Mouse (Mus musculus): ENCODE measurements around the gene Osbpl8. TPM values are rescaled to one million over a fixed set of nuclear protein-coding genes. Genes with fewer than 3 reads are reported as not detected.

Gene Osbpl8
- polyA plus RNA-seq, 1 experiment: 1.3 TPM

GRCm38 (mm10) chr10:111297631-111298030 lies 133.1 kb downstream of the Osbpl8 start:
- Histone ChIP-seq H3K36me3 (replicated peaks; ENCODE audit: low read length) (peaks cover 38% of the 10 kb centered on the region), H3K27me3 (replicated peaks) (no peaks in the 10 kb centered on the region), H3K4me1 (peaks cover 29% of the 10 kb centered on the region), H3K4me3 (replicated peaks) (peak overlapping the region; percentile 96), H3K9me3 (no peaks in the 10 kb centered on the region)
- no peak for TF ChIP-seq GATA1 (IDR thresholded peaks at IDR 0.05; ENCODE audit: borderline replicate concordance, low read length)
- TF ChIP-seq FLI1 (IDR thresholded peaks at IDR 0.05; ENCODE audit: low read length): no peak

DNA sequence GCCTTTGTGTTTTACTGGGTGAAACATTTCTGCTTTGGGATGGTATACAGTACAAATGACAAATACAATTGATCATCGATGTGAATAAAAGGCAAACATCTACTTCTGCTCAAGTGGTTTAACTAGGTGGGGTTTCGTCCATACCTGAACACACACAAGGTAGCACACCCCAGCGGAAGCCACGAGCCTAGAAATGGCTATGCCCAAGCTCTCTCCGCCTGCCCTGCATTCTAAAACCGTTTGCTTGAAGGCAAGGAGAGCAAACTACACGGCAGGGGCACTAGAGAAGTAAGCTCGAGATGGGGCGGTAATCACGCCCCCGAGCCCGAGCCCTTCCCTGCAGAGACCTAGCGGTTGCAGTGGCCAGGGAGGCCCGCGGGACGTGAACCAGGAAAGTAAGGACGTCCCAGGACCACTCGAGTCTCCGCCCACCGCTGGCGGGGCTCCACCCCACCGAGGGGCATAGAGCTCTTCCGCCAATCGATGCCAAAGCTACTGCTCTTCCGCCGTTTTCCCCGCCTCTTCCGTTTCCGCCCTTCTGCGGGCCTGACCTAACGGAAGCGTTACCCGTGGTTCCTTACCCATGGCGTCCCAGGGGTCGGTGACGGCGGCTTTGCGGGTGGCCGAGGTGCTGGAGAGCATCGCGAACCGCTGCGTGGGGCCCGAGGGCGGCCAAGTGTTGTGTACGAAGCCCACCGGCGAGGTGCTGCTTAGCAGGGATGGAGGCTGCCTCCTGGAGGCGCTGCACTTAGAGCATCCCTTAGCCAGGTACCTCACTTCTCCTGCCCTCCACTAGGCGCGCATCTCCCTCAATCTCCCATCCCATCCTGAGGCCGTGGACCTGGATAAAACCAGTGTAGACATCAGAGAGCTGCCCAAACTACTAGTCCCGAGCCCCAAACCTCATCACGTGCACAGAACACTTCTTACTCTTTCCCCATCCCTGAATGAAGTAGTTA lies 133.9 kb downstream of the Osbpl8 start, which contains the start of gene Bbs10:
Gene Bbs10 (plus strand): TSS at position 540 of the 959 bp plus-strand sequence.
- no peaks in the 10 kb centered on the region for H3K9me3 ChIP-seq
- H3K4me3 ChIP-seq (replicated peaks): peak within 1 kb of the TSS; percentile 96
- H3K4me1 ChIP-seq: peaks cover 29% of the 10 kb centered on the region
- peaks cover 30% of the 10 kb centered on the region for H3K36me3 ChIP-seq (replicated peaks; ENCODE audit: low read length)
- H3K27me3 ChIP-seq (replicated peaks): no peaks in the 10 kb centered on the region
- no peak for TF ChIP-seq GATA1 (IDR thresholded peaks at IDR 0.05; ENCODE audit: borderline replicate concordance, low read length)
- no peak for TF ChIP-seq FLI1 (IDR thresholded peaks at IDR 0.05; ENCODE audit: low read length)

DNA sequence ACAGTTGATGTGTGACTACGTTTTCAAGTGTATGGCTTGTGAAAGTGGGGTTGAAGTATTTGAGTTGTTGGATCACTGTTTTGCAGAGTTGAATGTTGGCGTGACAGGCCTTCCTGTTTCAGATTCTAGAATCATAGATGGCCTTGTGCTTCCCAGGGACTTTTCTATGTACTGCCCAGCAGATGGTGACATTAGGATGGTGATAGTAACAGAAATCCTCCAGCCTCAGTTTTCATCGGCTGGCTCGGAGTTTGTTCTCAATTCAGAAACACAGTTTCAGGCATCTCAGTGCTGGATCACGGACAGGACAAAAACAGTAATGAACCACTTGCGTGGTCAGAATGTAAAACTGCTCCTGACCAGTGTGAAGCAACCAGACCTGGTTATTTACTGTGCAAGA lies 135.0 kb downstream of the Osbpl8 start:
- H3K4me1 ChIP-seq: peaks cover 29% of the 10 kb centered on the region
- peaks cover 3% of the 10 kb centered on the region; the same call in 1 of the 2 replicates for H3K9me3 ChIP-seq
- H3K4me3 ChIP-seq (replicated peaks): peak overlapping the region; percentile 96
- TF ChIP-seq FLI1 (IDR thresholded peaks at IDR 0.05; ENCODE audit: low read length): no peak
- no peak for TF ChIP-seq GATA1 (IDR thresholded peaks at IDR 0.05; ENCODE audit: borderline replicate concordance, low read length)
- H3K27me3 ChIP-seq (replicated peaks): no peaks in the 10 kb centered on the region
- peaks cover 19% of the 10 kb centered on the region for H3K36me3 ChIP-seq (replicated peaks; ENCODE audit: low read length)

DNA sequence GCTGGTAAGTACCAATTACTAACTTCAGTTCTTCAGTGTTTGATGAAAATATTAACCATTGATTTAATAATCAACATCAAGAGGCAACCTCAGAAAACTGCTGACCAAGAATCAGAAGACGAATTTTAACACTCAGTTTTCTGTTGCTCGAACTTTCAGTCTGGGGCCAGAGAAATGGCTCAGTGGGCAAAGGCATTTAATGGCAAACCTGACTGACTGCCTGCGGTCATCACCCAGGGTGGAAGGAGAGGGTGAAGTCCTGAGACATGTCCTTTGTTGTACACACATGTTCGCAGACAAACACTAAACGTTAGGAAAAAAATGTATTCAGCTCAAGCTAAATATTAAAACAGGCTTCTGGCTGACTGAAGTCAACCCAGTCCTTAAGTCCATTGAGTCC lies 136.5 kb downstream of the Osbpl8 start:
- peaks cover 29% of the 10 kb centered on the region for H3K4me1 ChIP-seq
- no peaks in the 10 kb centered on the region for H3K27me3 ChIP-seq (replicated peaks)

DNA sequence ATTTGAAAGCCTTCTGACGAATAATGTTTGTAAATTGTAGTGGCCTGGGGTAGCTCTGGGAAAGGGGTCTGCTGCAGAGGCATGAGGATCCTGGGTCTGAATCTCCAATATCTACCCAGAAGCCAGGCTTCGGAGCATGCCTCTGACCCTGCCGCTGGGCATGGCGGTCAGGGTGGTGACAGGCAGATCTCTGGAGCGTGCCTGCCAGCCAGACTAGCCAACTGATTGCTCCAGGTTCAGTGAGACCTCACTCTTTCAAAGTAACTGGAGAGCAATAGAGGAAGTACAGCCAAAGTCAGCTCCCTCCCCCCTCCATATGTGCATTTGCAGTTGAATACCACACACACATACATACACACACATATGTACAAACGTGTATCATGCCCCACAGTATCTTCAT lies 137.9 kb downstream of the Osbpl8 start:
- Histone ChIP-seq H3K9me3 (peaks cover 3% of the 10 kb centered on the region; the same call in 1 of the 2 replicates), H3K36me3 (replicated peaks; ENCODE audit: low read length) (peaks cover 15% of the 10 kb centered on the region), H3K4me1 (peaks cover 27% of the 10 kb centered on the region), H3K27me3 (replicated peaks) (no peaks in the 10 kb centered on the region), H3K4me3 (replicated peaks) (no peak overlapping the region)
- no peak for TF ChIP-seq FLI1 (IDR thresholded peaks at IDR 0.05; ENCODE audit: low read length)
- TF ChIP-seq GATA1 (IDR thresholded peaks at IDR 0.05; ENCODE audit: borderline replicate concordance, low read length): no peak

More for the DNA sequence above, 136.5 kb downstream of the Osbpl8 start:
- TF ChIP-seq FLI1 (IDR thresholded peaks at IDR 0.05; ENCODE audit: low read length): no peak
- TF ChIP-seq GATA1 (IDR thresholded peaks at IDR 0.05; ENCODE audit: borderline replicate concordance, low read length): no peak
- H3K36me3 ChIP-seq (replicated peaks; ENCODE audit: low read length): peaks cover 15% of the 10 kb centered on the region
- no peak overlapping the region for H3K4me3 ChIP-seq (replicated peaks)
- peaks cover 3% of the 10 kb centered on the region; the same call in 1 of the 2 replicates for H3K9me3 ChIP-seq

DNA sequence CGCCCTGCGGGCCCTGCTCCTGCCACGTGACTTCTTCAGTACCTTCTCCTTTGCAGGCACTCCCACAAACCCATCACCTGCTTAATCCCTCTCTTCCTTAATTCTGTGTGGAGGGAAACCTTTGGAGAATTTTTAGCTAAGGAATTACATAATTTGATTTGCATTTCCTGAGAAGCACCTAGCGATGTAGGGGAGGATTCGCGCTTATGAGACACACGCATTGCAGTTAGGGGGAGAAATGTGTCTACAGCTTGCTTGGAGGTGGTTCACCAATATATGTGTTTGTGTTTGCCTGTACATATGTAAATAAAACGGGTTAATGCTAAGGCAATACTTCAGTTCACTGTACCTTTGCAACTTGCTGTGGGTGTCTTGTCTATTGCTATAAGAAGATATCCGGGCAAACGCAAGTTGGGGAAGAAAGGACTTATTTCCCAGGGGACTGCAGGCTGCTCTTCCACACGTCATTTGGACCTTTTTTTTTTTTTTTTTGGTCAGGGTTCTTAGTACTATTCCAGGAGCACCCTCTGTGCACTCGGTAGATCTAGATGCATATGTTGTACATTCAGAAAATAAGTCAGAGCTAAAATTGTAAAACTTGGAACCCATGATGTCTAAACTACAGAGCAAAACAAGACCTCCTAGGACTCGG lies 144.4 kb downstream of the Osbpl8 start:
- Histone ChIP-seq H3K4me3 (replicated peaks) (no peak overlapping the region), H3K4me1 (peaks cover 4% of the 10 kb centered on the region), H3K9me3 (peaks cover 17% of the 10 kb centered on the region), H3K36me3 (replicated peaks; ENCODE audit: low read length) (no peaks in the 10 kb centered on the region), H3K27me3 (replicated peaks) (peaks cover 12% of the 10 kb centered on the region)
- no peak for TF ChIP-seq GATA1 (IDR thresholded peaks at IDR 0.05; ENCODE audit: borderline replicate concordance, low read length)
- no peak for TF ChIP-seq FLI1 (IDR thresholded peaks at IDR 0.05; ENCODE audit: low read length)

GRCm38 (mm10) chr10:111313282-111313681 lies 148.7 kb downstream of the Osbpl8 start:
- H3K4me3 ChIP-seq (replicated peaks): no peak overlapping the region
- H3K4me1 ChIP-seq: peaks cover 4% of the 10 kb centered on the region; the same call in 1 of the 2 replicates
- peaks cover 18% of the 10 kb centered on the region for H3K9me3 ChIP-seq
- peaks cover 24% of the 10 kb centered on the region for H3K27me3 ChIP-seq (replicated peaks)
- H3K36me3 ChIP-seq (replicated peaks; ENCODE audit: low read length): no peaks in the 10 kb centered on the region
- TF ChIP-seq GATA1 (IDR thresholded peaks at IDR 0.05; ENCODE audit: borderline replicate concordance, low read length) (no peak), FLI1 (IDR thresholded peaks at IDR 0.05; ENCODE audit: low read length) (no peak)

DNA sequence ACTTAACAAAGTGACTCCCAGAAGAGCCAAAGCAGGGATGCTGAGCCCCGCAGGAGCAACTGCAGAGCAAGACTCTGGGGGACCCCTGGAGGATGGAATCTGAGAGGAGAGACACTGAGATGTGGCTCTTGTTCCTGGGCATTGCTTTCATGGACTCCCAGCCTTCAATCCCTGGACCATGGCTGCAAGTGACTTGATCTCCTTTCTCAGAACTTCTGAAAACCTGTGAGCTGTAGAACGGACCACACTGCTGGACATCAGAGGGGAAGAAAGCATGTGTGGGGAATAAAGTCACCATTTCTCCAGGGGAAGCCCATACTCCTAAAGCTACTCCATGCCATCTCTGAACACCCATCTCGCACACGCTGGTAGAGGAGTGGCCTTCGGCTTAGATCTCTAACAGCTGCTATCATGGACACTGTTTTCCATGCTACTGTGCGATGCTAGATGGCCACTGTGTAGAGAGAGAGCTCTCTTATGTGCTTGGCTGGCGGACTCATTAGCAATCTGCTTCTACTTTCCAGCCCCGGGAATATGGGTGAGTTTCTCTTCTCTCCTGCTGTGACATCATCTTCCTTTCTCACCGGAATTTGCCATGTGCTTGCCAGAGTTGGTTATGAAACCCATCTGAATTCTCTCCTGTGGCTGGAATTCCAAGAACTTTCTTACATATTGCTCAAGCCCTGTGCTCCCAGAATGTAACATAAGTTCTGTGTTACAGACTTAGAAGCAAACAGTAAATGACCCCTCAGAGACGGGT lies 150.3 kb downstream of the Osbpl8 start:
- H3K27me3 ChIP-seq (replicated peaks): peaks cover 24% of the 10 kb centered on the region
- peaks cover 4% of the 10 kb centered on the region; the same call in 1 of the 2 replicates for H3K4me1 ChIP-seq
- TF ChIP-seq FLI1 (IDR thresholded peaks at IDR 0.05; ENCODE audit: low read length): no peak
- TF ChIP-seq GATA1 (IDR thresholded peaks at IDR 0.05; ENCODE audit: borderline replicate concordance, low read length): no peak
- H3K9me3 ChIP-seq: peaks cover 14% of the 10 kb centered on the region
- H3K4me3 ChIP-seq (replicated peaks): no peak overlapping the region
- H3K36me3 ChIP-seq (replicated peaks; ENCODE audit: low read length): no peaks in the 10 kb centered on the region

DNA sequence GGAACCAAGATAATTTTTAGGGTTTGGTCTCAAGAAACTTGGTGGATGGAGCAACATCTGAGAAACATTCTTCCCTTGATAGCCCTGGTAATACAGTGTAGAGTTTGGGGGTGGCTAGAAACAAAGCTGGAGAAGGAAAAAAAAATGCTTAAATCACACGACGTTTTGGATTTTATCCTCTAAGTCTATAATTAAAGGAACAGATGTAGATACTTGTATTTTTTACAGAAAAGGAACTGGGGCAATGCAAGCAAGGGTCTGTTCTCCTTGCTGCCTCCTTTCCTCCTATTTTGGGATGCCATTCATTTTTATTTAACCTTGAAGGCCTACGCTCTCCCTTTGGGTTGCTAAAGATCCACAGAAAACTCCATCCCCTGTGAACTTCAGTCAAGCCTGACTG lies 151.4 kb downstream of the Osbpl8 start:
- Histone ChIP-seq H3K4me3 (replicated peaks) (no peak overlapping the region), H3K4me1 (peaks cover 7% of the 10 kb centered on the region), H3K9me3 (peaks cover 20% of the 10 kb centered on the region), H3K27me3 (replicated peaks) (peaks cover 24% of the 10 kb centered on the region), H3K36me3 (replicated peaks; ENCODE audit: low read length) (peaks cover 2% of the 10 kb centered on the region)
- TF ChIP-seq FLI1 (IDR thresholded peaks at IDR 0.05; ENCODE audit: low read length): no peak
- TF ChIP-seq GATA1 (IDR thresholded peaks at IDR 0.05; ENCODE audit: borderline replicate concordance, low read length): no peak
